Mouse (Mus musculus): ENCODE results near the gene Cemip2. TPM values are rescaled to one million over a fixed set of nuclear protein-coding genes. Genes with fewer than 3 reads are reported as not detected.
A peak's percentile ranks its signal among the peaks of the same experiment; 100 is the strongest.

Gene Cemip2
- 10 to 100 TPM; 22.8 to 23.7 TPM for total RNA-seq (2021)
- long read RNA-seq, experiment 1, partial matches to known transcripts, result 6 of 7 reads
- long read RNA-seq, experiment 1, other reads (novel, unspliced or antisense), result 1 of 7 reads
- long read RNA-seq, experiment 2, result 0 reads

DNA sequence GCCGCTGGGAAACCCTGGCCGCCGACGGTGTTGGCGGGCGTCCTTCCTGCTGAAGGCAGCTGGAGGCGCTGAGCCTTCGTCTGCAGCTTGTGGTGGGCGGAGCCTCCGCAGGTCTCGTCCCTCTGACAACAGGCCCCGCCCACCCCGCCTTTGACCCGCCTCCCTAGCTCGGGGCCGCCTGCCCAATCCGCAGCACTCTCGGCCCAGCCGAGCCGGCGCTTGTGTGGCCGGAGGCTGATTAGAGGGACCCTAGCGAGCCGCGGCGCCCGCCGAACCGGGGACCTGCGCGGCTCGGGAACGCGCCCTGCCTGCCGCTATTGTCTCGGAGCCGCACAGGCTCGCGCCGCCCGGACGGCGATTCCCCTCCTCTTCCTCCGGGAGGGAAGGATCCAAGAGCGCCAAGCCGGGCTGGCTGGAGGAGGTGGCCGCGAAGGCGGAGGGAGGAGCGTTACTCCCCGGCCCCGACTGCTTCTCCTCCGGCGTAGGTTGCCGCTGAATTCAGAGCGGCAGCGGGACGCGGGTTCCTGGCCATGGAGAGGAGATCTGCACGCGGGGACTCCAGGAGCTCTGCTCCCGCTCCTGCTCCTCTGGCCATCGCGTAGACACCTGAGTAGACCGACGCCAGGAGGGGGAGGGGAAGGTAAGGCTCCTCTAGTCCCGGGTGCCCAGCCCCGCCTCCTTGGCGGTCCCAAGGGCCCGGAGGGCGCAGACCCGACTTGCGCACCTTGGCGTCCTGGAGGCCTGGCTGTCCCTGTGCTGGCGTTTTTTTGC, at the start of gene Cemip2:
Gene Cemip2, plus strand, starts transcription at position 196 of the 771 bp plus-strand sequence.
- peak; percentile 97 to 98 for DNase-seq

DNA sequence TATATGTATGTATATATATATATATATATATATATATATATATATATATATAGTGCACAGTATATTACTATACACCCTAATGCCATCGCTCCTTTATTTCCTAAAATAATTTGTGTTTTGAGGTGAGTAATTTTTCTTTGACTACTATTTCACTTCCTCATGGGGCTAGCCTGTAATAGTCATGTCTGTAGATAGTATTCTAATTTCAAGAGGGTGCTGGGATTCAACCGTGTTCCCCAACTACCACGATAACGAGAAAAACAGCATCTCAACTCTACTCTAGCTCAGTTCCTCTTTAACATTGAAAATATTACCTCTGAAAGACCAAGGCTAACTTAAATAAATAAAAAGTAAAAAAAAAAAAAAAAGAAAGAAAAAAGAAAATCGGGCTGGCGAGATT, 49.8 kb upstream of the Cemip2 start:
- no peak for DNase-seq

DNA sequence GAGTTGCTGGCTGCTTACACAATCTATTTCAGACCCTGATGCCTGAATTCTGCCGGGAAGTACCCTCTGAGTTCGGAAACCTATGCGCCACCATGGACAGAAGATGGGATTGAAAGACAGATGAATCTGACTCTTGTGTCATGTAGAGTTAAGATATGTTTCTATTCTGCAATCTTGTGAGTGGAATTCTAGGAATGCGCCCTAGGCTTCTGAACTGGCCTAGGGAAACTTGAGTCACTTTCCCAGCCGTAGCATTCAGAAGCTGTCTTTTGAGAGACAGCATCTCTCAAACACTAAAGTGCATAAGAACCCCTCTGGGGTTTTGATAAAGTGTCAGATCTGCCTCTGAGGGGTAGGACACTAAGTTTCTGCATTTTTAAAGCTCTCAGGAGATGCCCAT, 46.3 kb upstream of the Cemip2 start:
- no peak for DNase-seq

DNA sequence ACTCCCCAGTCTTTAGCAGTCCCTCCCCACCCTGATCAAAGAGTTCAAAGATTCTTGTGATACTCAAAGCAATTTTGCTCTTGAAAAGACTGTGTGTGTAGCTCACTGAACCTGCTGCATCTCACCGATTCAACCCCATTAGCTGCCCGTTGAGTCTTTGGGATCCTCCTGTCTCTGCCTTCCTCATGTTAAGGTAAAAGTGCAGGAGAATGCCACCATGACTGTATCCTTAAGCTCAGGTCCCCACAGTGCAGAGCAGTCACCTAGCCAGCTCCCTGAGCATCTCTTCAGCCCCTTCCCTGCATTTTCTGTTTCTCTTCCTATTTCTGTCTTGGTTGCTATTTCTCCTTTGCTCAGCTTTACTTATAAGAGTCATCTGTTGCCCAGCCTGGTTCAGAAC, 45.0 kb upstream of the Cemip2 start:
- no peak for DNase-seq

DNA sequence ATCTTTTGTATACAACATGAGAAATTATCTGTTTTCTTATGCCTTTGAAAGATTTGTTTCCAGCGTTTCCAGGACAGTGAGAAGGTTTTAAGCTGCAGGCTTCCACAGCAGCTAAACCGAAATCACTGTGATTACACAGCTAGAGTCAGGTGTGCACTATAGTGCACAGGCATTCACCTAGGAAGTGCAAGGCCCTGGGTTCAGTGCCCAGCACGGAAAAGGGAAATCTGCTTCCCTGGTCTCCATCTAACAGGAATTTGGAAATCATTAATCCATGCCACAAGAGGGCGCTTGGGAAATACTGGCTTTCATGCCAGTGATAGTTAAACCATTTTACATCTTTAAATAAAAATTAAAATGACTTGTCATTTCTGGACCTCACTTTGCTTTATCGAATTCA, 44.0 kb upstream of the Cemip2 start:
- peak; percentile 22 to 60 for DNase-seq

DNA sequence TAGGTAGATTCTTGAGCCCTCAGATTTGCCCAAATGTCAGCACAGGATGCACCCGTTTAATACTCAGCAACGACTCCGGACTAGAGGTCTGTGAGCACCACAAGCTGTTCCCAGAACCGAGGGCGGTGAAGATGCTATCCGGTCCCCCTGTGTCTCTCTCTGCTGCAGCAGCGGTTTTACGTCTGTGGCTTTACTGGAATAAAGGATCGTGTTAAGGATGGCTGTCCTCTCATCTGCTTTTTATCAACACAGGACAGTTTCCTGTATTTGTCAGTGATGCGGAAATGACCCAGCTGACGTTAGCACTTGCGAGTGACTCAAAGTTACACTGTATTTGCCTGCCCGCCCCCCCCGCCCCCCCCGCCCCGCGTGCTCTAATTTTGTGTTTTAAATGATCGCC, 40.7 kb upstream of the Cemip2 start:
- DNase-seq, result peak in 1 of 2 experiments; percentile 18

DNA sequence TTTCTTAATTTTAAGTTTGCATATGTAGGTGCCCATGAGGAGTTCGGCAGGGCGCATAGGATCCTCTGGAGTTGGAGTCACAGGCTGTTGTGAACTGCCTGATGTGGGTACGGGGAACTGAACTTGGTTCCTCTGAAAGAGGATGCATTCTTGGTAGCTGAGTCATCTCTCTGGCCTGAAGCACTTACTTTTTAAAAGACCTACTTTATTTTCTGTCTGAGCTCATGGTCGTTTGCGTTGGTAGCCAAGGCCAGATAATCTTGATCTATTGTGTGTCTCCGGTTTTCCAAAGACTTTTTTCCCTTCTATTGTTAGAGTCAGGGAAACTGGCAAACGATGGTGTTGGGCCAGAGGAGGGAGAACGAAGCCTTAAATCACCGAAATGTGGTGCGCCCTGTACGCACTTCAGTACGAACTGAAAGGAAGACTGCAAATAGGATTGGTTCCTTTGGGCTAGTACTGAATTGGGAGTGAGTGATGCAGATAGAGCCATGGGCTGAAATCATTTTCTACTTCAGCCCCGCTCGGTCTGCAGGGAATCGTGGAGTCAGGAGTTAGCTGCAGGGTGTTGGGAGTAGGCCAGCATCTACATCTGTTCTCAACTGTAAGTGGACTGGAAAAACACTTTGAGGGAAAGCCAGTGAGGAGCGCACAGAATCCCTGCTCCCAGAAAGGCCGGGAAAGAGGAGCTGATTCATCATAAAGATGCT, 40.1 kb upstream of the Cemip2 start:
- DNase-seq, result peak; percentile 39 to 64

DNA sequence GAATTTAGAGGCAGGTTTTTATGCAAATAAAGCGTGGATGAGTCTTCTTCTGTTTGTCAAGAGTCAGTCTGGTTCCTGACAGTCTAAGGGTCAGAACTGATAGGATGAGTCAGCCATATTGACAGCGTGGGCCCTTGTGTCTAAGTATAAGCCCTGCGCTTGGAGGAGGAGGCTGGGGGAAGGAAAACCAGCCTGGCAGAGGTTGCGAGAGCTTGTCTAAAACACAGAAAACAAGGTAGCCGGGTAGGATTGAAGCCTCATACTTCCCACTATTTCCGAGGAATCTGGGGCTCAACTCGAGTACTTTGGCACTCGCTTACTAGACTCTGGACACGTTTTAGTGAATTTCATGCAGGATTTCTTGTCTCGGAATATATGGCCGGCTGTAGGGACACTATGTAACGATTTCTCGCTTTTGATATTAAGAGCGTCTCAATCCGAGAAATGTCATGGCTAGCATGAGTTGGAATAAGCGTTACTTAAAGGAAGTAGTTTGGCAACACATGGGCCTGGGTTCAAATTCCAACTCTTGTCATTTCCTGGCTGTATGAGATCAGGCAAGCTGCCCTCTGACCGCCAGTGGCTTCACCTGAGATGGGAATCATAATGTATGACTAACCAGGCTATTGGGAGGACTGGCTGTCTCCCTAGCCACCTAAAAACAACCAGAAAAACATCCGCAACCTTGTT, 39.4 kb upstream of the Cemip2 start:
- DNase-seq, result peak in 1 of 2 experiments; percentile 25

DNA sequence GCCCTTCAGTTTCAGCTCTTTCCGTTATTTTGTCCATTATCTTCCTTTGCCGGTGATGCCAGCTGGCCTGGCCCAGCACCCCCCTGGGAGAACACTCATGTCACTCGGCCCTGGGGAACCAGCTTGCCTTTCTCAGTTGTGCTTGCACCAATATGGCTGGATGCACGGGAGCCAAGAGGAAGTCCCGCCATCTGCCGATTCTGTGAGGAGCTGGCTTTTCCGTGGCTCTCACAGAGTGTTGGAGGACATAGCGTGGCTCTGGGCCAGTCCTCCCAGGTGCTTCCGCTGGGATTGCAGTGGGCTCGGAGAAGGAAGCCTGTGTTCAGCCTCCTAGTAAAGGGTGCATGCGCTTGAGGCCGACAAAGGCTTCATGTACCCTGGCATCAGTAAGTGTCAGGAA, 36.0 kb upstream of the Cemip2 start:
- DNase-seq, result no peak

DNA sequence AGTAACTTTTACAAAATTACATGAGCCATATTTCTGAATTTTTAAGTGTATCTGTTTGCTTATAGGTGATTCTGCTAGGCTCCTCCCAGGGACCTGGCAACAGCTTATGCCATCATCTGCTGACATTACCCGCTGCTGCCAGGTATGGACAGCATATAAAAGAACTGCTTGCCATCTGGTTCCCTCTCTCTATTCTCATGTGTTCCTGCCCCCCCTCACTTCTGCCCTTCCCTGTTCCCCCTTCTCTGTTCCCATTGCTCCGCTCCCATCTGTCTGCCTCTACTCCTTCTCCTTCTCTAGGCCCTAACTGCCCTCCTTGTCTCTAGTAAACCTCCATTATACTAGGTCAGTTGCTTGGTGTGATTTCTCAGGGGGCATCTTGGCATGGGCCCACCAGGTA, 32.6 kb upstream of the Cemip2 start:
- no peak for DNase-seq

DNA sequence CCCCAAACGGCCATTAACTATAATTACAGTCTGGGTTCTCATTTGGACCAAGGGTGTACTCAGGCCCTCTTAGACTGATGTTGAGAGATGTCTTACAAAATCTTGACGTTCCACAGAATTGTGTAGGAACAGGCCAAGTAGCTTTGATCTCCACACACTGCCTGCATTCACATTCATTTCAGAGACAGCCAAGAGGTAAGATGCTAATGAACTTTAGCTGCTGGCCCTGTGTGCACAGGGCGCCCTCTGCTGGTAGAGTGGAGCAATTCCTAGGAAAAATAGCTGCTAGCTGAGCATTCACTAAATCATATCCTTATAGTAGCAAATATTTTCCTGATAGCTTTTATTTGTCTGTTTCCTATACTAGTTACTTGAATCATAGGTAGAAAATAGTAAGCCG, 30.8 kb upstream of the Cemip2 start:
- peak; percentile 75 to 83 for DNase-seq

DNA sequence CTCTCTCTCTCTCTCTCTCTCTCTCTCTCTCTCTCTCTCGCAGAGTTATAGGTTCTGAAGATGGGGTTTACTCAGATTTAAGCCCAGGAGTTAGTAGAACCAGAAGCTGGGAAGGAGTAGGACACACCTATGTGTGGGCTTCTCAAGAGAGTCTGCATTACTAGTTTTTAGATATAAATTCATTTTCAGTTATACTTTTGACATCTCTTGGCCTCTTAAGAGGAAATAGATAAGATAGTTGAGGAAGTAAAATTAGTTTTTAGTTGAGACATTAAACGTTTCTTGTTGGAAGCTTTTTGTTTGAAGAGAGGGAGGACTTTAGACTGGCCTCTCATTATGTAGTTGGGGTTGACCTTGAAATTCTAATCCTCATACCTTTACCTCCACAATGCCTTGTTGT, 28.0 kb upstream of the Cemip2 start:
- no peak for DNase-seq

DNA sequence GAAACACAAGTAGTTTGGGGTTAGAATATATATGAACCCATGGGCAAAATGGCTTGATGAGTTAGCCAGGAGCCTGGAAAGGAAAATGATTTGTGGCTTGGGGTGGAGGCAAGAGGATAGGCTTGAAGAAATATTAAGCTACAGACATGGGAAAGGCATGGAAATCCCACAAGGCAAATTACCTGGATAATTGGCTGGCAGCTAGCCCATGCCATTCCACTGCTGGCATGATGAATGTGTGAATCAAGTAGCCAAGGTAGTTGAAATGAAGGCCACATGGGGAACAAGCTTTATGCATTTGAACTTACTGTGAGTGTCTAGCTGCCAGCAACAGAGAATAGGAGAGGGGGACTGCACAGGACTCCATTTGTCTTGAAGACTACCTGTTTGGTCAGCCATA, 16.5 kb upstream of the Cemip2 start:
- no peak for DNase-seq

DNA sequence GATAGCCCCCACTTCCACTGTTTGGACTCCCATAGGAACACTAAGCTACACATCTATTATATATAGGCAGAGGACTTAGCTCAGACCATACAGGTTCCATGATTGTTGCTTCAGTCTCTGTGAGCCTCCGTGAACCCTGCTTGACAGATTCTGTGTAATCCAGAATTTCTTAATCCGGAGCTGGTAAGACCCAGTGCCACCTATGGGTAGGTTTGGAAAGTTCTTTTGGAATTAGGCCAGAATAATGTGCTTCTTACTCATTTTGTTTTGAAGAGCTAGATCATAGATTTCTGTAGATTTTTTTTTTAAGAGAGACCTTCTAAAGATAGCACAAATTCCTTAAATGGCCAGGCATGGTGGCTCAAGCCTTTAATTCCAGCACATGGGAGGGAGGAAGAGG, 14.1 kb upstream of the Cemip2 start:
- no peak for DNase-seq

DNA sequence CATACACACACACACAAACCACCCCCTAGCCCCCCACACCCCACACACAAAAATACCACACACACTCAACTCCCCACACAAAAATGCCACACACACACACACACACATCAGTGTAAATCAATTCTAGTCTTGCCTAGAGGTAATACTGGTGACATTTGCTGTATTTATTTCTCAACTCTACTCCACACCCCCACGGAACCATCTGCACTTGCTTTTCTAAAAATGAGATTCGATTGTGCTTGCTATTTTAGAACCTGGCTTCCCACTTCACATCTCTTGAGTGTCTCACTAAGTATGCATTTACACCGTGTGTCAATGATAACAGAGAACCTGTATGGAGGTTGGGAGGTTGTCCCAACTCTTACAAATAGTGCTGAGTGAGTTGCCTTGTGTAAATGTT, 13.4 kb upstream of the Cemip2 start:
- no peak for DNase-seq

DNA sequence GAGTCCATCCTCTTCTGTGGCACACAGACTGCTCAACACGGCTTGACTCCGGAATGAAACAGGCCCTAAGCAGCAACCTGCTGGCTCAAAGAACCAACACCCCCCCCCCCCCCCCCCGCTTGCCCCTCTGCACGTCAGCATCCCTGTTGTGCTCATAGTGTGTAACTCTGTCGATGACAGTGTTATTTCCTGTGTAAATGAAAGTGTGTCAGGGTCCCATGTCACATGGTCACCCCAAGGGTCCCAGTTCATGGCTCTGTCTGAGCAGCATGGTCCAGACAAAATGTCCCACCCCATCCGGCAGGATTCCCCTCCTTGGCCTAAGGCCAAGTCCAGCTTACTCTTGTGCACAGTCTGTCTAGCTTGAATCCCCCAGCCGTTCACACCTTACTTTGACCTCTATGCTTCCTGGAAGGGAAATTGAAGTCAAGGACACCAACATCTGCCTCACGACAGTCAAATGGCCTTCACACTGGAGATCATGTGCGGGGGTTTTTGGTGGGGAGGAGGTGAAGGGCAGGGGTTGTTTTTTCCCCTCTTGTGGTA, 10.6 kb upstream of the Cemip2 start:
- peak in 1 of 2 experiments; percentile 33 for DNase-seq

DNA sequence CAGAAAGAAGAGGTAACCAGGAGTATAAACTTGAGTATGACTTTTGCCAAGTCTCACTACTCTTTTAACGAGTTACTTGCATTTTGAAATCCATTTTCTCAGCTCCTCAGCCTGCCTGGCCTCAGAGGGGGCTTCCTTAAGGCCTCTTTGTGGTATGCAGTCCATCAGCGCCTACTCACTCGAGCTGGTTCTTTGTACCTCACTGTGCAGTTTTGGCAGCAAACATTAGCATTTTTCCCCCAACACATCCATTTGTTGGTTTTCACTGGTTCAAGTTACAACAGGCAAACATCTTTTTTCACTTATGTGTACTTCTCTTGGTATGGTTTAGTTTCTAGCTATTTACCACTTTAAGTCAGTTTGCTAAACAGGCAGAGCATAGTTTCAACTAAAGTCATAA, 8.3 kb upstream of the Cemip2 start:
- no peak for DNase-seq

DNA sequence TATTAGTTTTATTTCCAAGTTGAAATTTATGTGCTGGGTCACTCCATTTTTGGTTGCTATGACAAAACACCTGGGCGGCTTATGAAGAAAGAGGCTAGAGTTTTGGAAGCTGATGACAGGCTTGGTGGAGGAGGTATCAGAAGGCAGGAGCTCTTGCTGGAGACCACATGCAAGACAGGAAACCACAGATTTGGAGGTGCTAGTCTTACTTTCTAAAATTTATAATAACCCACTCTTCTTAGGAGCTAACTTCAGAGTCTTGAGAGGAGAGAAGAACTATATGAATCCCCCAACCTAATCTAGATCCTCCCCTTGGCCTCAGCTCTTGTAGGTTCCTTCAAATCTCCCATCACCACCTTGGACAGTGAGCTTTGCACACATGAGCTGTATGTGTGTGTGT, 6.6 kb upstream of the Cemip2 start:
- no peak for DNase-seq

DNA sequence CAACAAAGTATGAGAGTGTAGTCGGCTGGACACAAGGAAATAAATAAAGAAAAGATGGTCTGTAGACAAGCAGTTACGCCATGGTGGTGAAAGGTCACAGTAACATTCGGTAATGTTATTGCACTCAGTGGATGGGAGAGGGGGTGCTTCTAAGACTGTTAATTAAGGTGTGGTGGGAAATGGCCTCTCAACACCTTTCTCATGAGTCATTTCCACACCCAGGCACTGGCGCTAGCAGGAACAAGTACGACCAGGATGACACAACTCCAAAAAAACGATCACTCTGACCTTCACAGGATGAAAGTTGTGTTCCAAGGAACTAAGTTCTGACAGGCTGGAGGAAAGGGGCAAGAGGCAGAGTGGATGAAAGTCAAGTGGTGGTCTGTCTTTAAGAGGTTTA, 4.5 kb upstream of the Cemip2 start:
- DNase-seq, result no peak

DNA sequence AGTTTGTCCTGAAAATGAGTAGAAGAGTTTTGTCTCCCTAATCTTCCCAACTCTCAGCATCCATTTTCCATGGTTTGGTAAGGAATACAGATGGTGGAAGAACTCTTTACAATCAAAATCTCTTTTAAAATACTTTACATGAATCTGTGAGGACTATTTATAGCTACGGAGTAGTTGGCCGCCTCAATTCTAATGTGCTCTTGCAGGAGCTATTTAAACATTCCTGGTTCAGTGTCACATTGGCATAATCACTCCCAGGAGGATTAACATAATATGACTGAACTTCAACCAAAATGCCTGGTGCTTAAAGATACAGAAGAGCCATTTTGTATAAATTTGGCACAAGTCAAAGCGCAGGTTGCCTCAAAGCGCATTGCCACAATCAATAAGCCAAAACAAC, 2.5 kb upstream of the Cemip2 start:
- no peak for DNase-seq

DNA sequence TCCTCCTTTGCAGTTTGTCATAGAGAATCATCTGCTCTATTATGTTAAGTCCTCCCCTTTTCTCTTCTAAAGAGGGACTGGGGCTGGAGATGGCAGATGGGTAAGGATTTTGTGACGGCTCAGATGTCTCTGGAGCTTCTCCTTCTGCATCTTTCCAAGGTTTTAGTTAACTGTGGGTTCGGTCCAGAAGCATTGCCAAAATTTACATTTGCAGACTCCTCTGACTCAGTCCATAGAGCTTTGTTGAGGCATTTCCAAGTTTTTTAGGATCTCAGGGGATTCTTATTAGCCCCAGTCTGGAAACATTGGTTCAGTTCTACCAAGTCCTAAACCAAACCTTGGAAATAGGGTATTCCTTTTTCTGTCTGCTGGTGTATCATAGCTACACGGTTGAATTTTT, 1.5 kb upstream of the Cemip2 start:
- no peak for DNase-seq

DNA sequence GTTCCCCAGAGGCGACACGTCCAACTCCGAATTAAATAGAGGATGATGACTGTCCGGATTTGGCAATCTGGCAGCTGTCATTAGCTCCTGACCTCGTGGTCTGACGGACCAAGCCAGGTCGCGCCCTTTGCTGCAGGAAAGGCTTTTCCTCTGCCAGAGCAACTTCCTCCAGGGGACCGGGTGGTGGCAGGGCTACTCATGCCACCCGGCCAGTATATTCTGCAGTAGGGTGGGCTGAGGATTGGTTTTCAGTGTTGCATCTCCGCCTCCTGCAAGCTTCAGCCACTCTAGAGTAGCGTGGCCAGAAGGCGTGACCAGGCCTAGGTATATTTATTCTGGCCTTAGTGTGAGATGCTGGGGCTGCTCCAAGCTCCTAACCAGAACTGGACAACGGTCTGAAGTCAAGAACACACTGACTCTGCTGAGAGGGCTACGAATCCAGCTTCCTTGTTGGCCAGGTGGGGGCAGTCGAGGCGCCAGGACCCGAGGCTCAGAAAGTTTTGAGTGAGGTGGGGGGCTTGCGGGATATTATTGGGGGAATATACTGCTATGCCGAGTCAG, 891 bp upstream of the Cemip2 start:
- DNase-seq, result peak; percentile 62 to 65
